In genomic region chr13:43804648-43805047, GRCm38 (mm10) we compare ENCODE assay signal across 13 mouse cellular contexts. TPM values are rescaled to one million over a fixed set of nuclear protein-coding genes. Genes with fewer than 3 reads are reported as not detected.
A peak's percentile ranks its signal among the peaks of the same experiment; 100 is the strongest.
DNase-seq lines count a peak whose midpoint lies in the region; ATAC-seq and TF ChIP-seq lines count a peak whose summit lies in the region.
"Had no signal": no experiment of that assay in that cellular context is flagged by ENCODE, and none has a peak within 500 bp of the region (broad histone marks: within the 10 kb centered on the region; RNA-seq: fewer than 3 reads in every experiment).

No protein-coding gene starts in this region.

- peaks cover 8% of the 10 kb centered on the region; the same call in 1 of the 2 replicates for H3K4me1 ChIP-seq in forebrain, postnatal 0 days (ENCODE audit: insufficient read depth)
- H3K4me1 ChIP-seq in forebrain, embryonic 16.5 days (replicated peaks; ENCODE audit: control insufficient read depth, insufficient read depth, low read length) = peaks cover 14% of the 10 kb centered on the region
- H3K4me1 ChIP-seq in lung, postnatal 0 days (ENCODE audit: insufficient read depth, low read depth, low read length) = no peaks in the 10 kb centered on the region

- 92% methylated on average over 3 of the region's 3 CpGs for WGBS in forebrain, postnatal 0 days
- 95% methylated on average over 3 of the region's 3 CpGs for WGBS in forebrain, embryonic 16.5 days
- 96% methylated on average over 3 of the region's 3 CpGs for WGBS in lung, postnatal 0 days

- no peak overlapping the region for H3K4me2 ChIP-seq in forebrain, postnatal 0 days (ENCODE audit: low read depth)
- H3K4me2 ChIP-seq in forebrain, embryonic 16.5 days (ENCODE audit: low read length) = no peak overlapping the region
- H3K4me2 ChIP-seq in lung, postnatal 0 days (replicated peaks; ENCODE audit: low read depth, low read length) = no peak overlapping the region
- H3K4me2 ChIP-seq: limb, embryonic 13.5 days had no signal

- TF ChIP-seq EP300 in lung, postnatal 0 days (IDR thresholded peaks at IDR 0.05) = no peak

- H3K9ac ChIP-seq in forebrain, postnatal 0 days = no peak overlapping the region
- no peak overlapping the region for H3K9ac ChIP-seq in forebrain, embryonic 16.5 days (replicated peaks; ENCODE audit: low read depth, low read length)
- H3K9ac ChIP-seq in lung, postnatal 0 days (replicated peaks; ENCODE audit: low read depth) = no peak overlapping the region
- H3K9ac ChIP-seq: limb, embryonic 13.5 days had no signal

- no peaks in the 10 kb centered on the region for H3K27me3 ChIP-seq in forebrain, postnatal 0 days (ENCODE audit: insufficient read depth, low read length)
- no peaks in the 10 kb centered on the region for H3K27me3 ChIP-seq in forebrain, embryonic 16.5 days (replicated peaks; ENCODE audit: control insufficient read depth, insufficient read depth, low read length)
- no peaks in the 10 kb centered on the region for H3K27me3 ChIP-seq in lung, postnatal 0 days (replicated peaks; ENCODE audit: insufficient read depth, low read length)
- H3K27me3 ChIP-seq: limb, embryonic 13.5 days had no signal

- DNase-seq in forebrain, postnatal 0 days = no peak
- DNase-seq in lung, postnatal 0 days (ENCODE audit: low spot score) = no peak
- no peak for DNase-seq in lung, postnatal 14 days
- peak; percentile 61 for DNase-seq in ES-CJ7 (ENCODE audit: low read depth, low spot score)
- DNase-seq in retina, embryonic 14.5 days (ENCODE audit: low spot score) = peak; percentile 26
- DNase-seq in urinary bladder, postnatal 4 days (ENCODE audit: low spot score in 2 of 2) = no peak
- DNase-seq: cerebellum, postnatal 25 days; heart, postnatal 36 days; kidney, adult 8-10 months had no signal

- no peak overlapping the region for H3K4me3 ChIP-seq in forebrain, postnatal 0 days (ENCODE audit: low read depth, low read length)
- H3K4me3 ChIP-seq in forebrain, embryonic 16.5 days (replicated peaks; ENCODE audit: low read length) = no peak overlapping the region
- H3K4me3 ChIP-seq in lung, postnatal 0 days (ENCODE audit: low read depth, low read length) = no peak overlapping the region
- H3K4me3 ChIP-seq: limb, embryonic 13.5 days; myocyte had no signal

- H3K36me3 ChIP-seq in forebrain, postnatal 0 days (ENCODE audit: insufficient read depth) = no peaks in the 10 kb centered on the region
- H3K36me3 ChIP-seq in forebrain, embryonic 16.5 days (ENCODE audit: control insufficient read depth, insufficient read depth) = no peaks in the 10 kb centered on the region
- H3K36me3 ChIP-seq in lung, postnatal 0 days (ENCODE audit: insufficient read depth, low read length) = peaks cover 8% of the 10 kb centered on the region; the same call in 1 of the 2 replicates

- ATAC-seq in forebrain, postnatal 0 days = no peak
- ATAC-seq in forebrain, embryonic 16.5 days = no peak
- no peak for ATAC-seq in lung, postnatal 0 days
- no peak for ATAC-seq in inflammation-experienced regulatory T-cells, adult 6 months

- no peak overlapping the region for H3K27ac ChIP-seq in forebrain, postnatal 0 days (ENCODE audit: low read depth, low read length)
- no peak overlapping the region for H3K27ac ChIP-seq in forebrain, embryonic 16.5 days (ENCODE audit: low read length)
- no peak overlapping the region for H3K27ac ChIP-seq in lung, postnatal 0 days (ENCODE audit: low read length)
- H3K27ac ChIP-seq: limb, embryonic 13.5 days had no signal

- TF ChIP-seq CTCF in forebrain, postnatal 0 days (IDR thresholded peaks at IDR 0.05; ENCODE audit: low read depth) = peak; percentile 35
- TF ChIP-seq CTCF in lung, postnatal 0 days (IDR thresholded peaks at IDR 0.05) = peak; percentile 52

- no peaks in the 10 kb centered on the region for H3K9me3 ChIP-seq in forebrain, postnatal 0 days (ENCODE audit: low read length)
- no peaks in the 10 kb centered on the region for H3K9me3 ChIP-seq in forebrain, embryonic 16.5 days (ENCODE audit: control insufficient read depth, low read length)
- no peaks in the 10 kb centered on the region for H3K9me3 ChIP-seq in lung, postnatal 0 days (ENCODE audit: low read length)
- H3K9me3 ChIP-seq: limb, embryonic 13.5 days had no signal

RNA-seq across cellular contexts. Expression of gene Cd83, which starts 20.1 kb away (rescaled TPM):
- total RNA-seq in forebrain, postnatal 0 days (2014; rRNA removed) = 19.5 and 22.7 TPM in 2 replicates
- polyA plus RNA-seq in forebrain, postnatal 0 days (2015; fragmentation: Nextera tagmentation; extraction: Ambion mirVana) = 14.8 and 21.0 TPM in 2 replicates
- polyA plus RNA-seq in forebrain, embryonic 16.5 days (2015; fragmentation: Nextera tagmentation; extraction: Ambion mirVana) = 5.5 and 7.8 TPM in 2 replicates
- 19.0 and 30.7 TPM in 2 replicates for polyA plus RNA-seq in lung, postnatal 0 days (2015; fragmentation: Nextera tagmentation; extraction: Ambion mirVana)
- 100 to 1,000 TPM; 115 to 333 (median 260) TPM for polyA plus RNA-seq in inflammation-experienced regulatory T-cells, adult 6 months (2017; shearing (Covaris generic))
- polyA plus RNA-seq: myocyte had no signal

Comparison
In these comparisons a context has a peak if more than half of its experiments do, and no peak if none do; other contexts are left out.
1. DNase-seq: peak in ES-CJ7 (single experiment) and retina, embryonic 14.5 days (single experiment); none in forebrain, postnatal 0 days (single experiment), lung, postnatal 0 days (single experiment), lung, postnatal 14 days (single experiment) and urinary bladder, postnatal 4 days (0 of 2).